Mouse (Mus musculus) heart, postnatal 0 days (tissue): ENCODE measurements around the gene Ttc7b.

ENCODE experiments used
- CTCF ChIP-seq: IDR thresholded peaks from 2 replicates; pipeline ENCODE4 v1.5.1; 2016; ENCODE audit warnings: antibody characterized with exemption, control low read depth, low read depth
- EP300 ChIP-seq: IDR thresholded peaks from 2 replicates; pipeline ENCODE4 v1.6.1; 2016; ENCODE audit warnings: antibody characterized with exemption, low read depth

GRCm38 (mm10) chr12:100307501-100308260 is 212.9 kb downstream of the Ttc7b start:
- TF ChIP-seq CTCF: no peak
- TF ChIP-seq EP300: no peak
